Mouse (Mus musculus) adrenal gland (tissue): ENCODE data around the gene Slc22a26.
"Not testable (repeated sequence)": the region's sequence is repeated elsewhere in the genome, so short reads cannot be mapped to it uniquely, and the experiment has no call there.

Source experiments
- intact Hi-C: fragments of 180-260 bp; cut with DNase I; formaldehyde crosslinking; loops from one replicate; pipeline ENCODE4 v1.15.1; 2025
- long read RNA-seq, 2 experiments: library from polyadenylated mRNA; unstranded; transcript quantifications; one replicate each; pipeline ENCODE4 v2.0.0; 2020; ENCODE audit warnings: borderline replicate concordance in 1 of 2; ENCODE audit not compliant: insufficient replicate concordance in 1 of 2

The Slc22a26 gene
- long read RNA-seq, experiment 1: 0 reads
- long read RNA-seq, experiment 2: 0 reads

DNA sequence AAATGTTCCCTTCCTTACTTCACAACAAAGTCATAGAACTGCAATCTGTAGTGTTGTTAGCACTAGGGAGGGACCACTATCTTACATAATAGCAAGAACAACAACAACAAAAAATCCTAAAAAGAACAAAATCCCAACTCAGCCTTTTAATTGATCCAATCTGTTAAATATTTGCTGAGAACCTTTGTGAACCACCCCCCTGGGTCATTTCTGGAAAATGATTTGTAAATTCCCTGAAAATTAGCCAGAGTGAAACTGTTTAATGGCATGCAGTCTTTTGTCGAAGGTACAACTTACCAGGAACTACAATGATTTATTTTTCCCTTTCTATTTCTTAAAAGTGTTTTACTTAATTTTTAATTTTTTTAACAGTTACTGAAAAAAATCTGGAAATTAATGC lies at the start of gene Slc22a26:
Gene Slc22a26, minus strand, starts transcription at position 97 of the 400 bp plus-strand sequence.
- intact Hi-C loops: no loop called here

DNA sequence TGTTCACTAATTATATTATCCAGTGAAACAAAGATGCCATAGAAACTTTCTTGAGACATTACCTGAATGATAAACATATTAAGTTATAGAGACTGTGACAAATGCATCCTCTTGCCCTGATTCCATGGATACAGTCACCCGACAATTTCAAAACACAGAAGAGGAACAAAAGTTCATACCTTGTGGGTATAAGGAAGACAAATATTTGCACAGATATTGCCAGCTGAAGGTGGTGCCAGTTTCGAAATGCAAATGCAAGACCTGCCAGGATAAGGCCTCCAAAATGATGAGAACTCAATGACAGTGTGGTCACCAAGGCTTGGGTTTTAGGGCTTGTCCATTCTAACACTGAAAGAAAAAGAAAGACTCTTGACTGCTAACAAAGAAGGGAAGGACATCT lies 27.4 kb upstream of the Slc22a26 start:
- intact Hi-C loops: no loop called here

DNA sequence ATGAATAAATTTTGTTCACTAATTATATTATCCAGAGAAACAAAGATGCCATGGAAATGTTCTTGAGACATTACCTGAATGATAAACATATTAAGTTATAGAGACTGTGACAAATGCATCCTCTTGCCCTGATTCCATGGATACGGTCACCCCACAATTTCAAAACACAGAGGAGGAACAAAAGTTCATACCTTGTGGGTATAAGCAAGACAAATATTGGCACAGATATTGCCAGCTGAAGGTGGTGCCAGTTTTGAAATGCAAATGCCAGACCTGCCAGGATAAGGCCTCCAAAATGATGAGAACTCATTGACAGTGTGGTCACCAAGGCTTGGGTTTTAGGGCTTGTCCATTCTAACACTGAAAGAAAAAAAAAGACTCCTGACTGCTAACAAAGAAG lies 11.9 kb downstream of the Slc22a26 start:
- intact Hi-C loops: no loop called here

DNA sequence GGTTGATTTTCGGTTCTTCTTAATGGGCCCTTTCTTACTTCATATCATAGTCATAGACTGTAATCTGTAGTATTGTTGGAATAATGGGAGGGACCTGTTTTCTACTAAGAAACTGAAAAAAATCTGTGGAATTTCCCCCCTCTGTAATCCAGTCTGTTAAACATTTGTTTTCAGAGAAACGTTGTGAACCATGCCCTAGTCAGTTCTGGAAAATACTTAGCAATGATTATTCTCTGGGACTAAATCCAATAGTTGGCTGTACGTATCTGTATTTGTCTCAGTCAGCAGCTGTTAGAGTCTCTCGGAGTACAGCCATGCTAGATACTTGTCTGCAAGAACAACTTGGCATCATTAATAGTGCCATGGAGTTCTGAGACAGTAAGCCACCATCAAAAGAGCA lies 27.2 kb downstream of the Slc22a26 start:
- intact Hi-C loops: no loop called here

DNA sequence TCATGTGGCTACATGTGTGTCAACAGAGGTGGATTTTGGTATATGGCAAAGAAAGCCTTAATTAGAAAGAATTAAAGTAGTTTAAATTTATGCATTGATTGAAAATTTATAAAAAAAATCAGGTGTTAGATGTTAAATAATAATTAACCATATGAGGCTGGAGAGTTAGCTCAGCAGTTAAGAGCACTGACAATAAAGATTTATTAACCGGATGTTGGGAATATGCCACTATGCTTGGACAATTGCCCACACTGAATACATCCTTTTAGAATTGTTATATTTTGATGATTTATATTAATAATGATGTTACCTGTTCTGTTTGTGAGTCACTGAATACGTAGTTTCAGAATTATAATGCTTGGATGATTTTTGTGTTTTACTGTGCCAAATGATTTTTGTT lies 36.3 kb downstream of the Slc22a26 start:
- intact Hi-C loops: no loop called here

DNA sequence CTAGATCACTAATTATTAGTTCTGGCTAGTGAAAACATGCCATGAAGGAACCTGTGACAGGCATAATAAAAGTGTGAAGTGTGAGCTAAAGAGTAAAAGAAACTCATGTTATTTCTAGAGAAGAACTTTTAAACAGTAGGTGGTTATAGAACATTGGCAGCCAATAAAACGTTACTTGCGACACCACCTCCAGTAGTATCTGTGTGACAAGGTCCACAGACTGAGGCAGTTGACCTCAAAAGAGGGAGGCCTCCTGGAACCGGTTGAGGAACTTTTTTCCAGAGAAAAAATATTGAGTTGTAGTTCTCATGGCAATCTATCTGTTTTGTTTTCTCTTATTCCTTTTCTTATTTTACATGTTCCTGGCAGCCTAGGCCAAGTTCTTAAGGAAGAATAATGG lies 36.9 kb downstream of the Slc22a26 start:
- intact Hi-C loops: no loop called here

DNA sequence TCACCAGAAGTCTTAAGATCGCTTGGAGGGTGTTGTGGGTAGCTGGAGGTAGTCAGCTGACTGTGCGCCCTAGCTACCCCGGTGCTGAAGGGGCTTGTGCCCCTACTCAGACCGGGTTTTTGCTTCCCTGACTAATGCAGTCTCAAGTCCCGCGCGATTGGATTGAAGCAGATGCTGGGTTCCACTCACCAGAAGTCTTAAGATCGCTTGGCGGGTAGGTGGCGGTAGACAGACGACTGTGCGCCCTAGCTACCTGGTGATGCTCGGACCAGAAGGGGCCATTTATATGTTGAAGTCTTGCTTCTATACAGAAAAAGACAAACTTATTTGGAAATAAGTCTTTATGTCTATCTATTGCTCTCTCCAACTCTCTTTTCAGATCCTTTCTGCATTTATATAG lies 49.1 kb downstream of the Slc22a26 start:
- intact Hi-C loops: not testable (repeated sequence)
